Mouse (Mus musculus) kidney, postnatal 0 days (tissue): ENCODE data around the gene Sec14l3. TPM values are rescaled to one million over a fixed set of nuclear protein-coding genes. Genes with fewer than 3 reads are reported as not detected.
"Not testable (repeated sequence)": the region's sequence is repeated elsewhere in the genome, so short reads cannot be mapped to it uniquely, and the experiment has no call there.

Source experiments
- ATAC-seq: fragments of 200-750 bp; cut with Nextera tagmentation; replicated peaks from 2 replicates; pipeline ENCODE4 v1.8.0; 2017; ENCODE audit warnings: low read depth, moderate number of reproducible peaks, moderate TSS enrichment, moderate library complexity; ENCODE audit not compliant: low FRiP score
- DNase-seq: peaks from one replicate; pipeline ENCODE4 v3.0.0-alpha.2; 2016; ENCODE audit warnings: low spot score
- H3K27ac ChIP-seq: fragments of 300-500 bp; sonication (generic); 2 replicates; pipeline ENCODE4 v1.5.1; 2014; ENCODE audit warnings: mild to moderate bottlenecking
- H3K27me3 ChIP-seq: fragments of 300-500 bp; sonication (generic); 2 replicates; pipeline ENCODE4 v1.6.1; 2014; ENCODE audit warnings: low read length, mixed read lengths; ENCODE audit not compliant: insufficient read depth
- H3K36me3 ChIP-seq: fragments of 300-500 bp; sonication (generic); 2 replicates; pipeline ENCODE4 v1.6.1; 2014; ENCODE audit warnings: low read length, mixed read lengths; ENCODE audit not compliant: insufficient read depth
- H3K4me1 ChIP-seq: fragments of 300-500 bp; sonication (generic); replicated peaks from 2 replicates; pipeline ENCODE4 v1.6.1; 2014; ENCODE audit warnings: antibody characterized with exemption, low read length, mixed read lengths; ENCODE audit not compliant: insufficient read depth
- H3K4me2 ChIP-seq: fragments of 300-500 bp; sonication (generic); 2 replicates; pipeline ENCODE4 v1.6.1; 2014; ENCODE audit warnings: mild to moderate bottlenecking, low read length, moderate library complexity, mixed read lengths
- H3K4me3 ChIP-seq: fragments of 300-500 bp; sonication (generic); replicated peaks from 2 replicates; pipeline ENCODE4 v1.5.1; 2014; ENCODE audit warnings: low read depth, low read length
- H3K9ac ChIP-seq: fragments of 300-500 bp; sonication (generic); 2 replicates; pipeline ENCODE4 v1.6.1; 2014; ENCODE audit warnings: low read depth, low read length
- H3K9me3 ChIP-seq: fragments of 300-500 bp; sonication (generic); replicated peaks from 2 replicates; pipeline ENCODE4 v1.6.1; 2016; ENCODE audit warnings: low read length, inconsistent platforms, mixed read lengths
- CTCF ChIP-seq: IDR thresholded peaks from 2 replicates; pipeline ENCODE4 v1.5.1; 2016; ENCODE audit warnings: antibody characterized with exemption, low read depth, mild to moderate bottlenecking, moderate library complexity
- WGBS: fragments of 180-500 bp; shearing (Covaris S2); extraction: QIAGEN DNeasy Blood & Tissue Kit; methylation state at CpG from one replicate; pipeline ENCODE4 v1.1.7; 2014; 5-methylcytosine and 5-hydroxymethylcytosine counted together
- polyA plus RNA-seq: library from polyadenylated mRNA; unstranded; fragments of >200 nt; fragmentation: Nextera tagmentation; extraction: Ambion mirVana; gene quantifications from 2 replicates; pipeline ENCODE4 v1.2.1, GENCODE M21; 2015

Gene Sec14l3
- polyA plus RNA-seq, 1 experiment from 2014 or later, result not detected

- TF ChIP-seq CTCF, result no peak
- no peak overlapping the region for H3K27ac ChIP-seq
- no peak overlapping the region for H3K4me3 ChIP-seq
- H3K9me3 ChIP-seq, result no peaks in the 10 kb centered on the region
- no peaks in the 10 kb centered on the region for H3K36me3 ChIP-seq
- H3K27me3 ChIP-seq, result no peaks in the 10 kb centered on the region
- H3K4me2 ChIP-seq, result no peak overlapping the region
- WGBS, result 19% methylated on average over 6 of the region's 6 CpGs
- no peaks in the 10 kb centered on the region for H3K4me1 ChIP-seq
- DNase-seq (no peak), ATAC-seq (no peak)
- H3K9ac ChIP-seq, result no peak overlapping the region
Measured at GRCm38 (mm10) chr11:4105444-4105843, 40.8 kb downstream of the Sec14l3 start.

DNA sequence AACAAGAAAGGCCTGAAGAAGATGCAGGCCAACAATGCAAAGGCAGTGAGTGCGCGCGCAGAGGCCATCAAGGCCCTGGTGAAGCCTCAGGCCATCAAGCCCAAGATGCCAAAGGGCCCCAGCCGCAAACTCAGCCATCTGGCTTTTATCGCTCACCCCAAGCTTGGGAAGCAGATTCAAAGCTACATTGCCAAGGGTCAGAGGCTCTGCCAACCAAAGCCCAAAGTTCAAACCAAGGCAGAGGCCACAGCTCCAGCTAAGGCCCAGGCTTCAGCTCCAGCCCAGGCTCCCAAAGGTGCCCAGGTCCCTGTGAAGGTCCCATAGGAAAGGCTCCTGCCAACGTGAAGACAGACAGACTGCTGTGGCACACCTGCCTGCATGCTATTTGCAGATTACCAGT is 43.3 kb downstream of the Sec14l3 start:
- H3K9ac ChIP-seq, ATAC-seq, H3K4me1 ChIP-seq, H3K27me3 ChIP-seq, DNase-seq, H3K4me2 ChIP-seq, H3K27ac ChIP-seq, H3K36me3 ChIP-seq, H3K4me3 ChIP-seq, H3K9me3 ChIP-seq: not testable (repeated sequence)
- 95% methylated on average over 6 of the region's 6 CpGs for WGBS

- Histone ChIP-seq H3K27ac (no peak overlapping the region), H3K27me3 (no peaks in the 10 kb centered on the region), H3K9me3 (no peaks in the 10 kb centered on the region), H3K9ac (no peak overlapping the region), H3K4me1 (no peaks in the 10 kb centered on the region), H3K4me2 (no peak overlapping the region), H3K36me3 (no peaks in the 10 kb centered on the region), H3K4me3 (no peak overlapping the region)
- no peak for TF ChIP-seq CTCF
- WGBS, result 72% methylated on average over 7 of the region's 7 CpGs
- ATAC-seq (no peak), DNase-seq (no peak)
Measured at GRCm38 (mm10) chr11:4108691-4109090, 44.0 kb downstream of the Sec14l3 start.

- no peak overlapping the region for H3K4me2 ChIP-seq
- H3K36me3 ChIP-seq, result no peaks in the 10 kb centered on the region
- no peak overlapping the region for H3K27ac ChIP-seq
- ATAC-seq (no peak), DNase-seq (no peak)
- no peak overlapping the region for H3K9ac ChIP-seq
- H3K4me1 ChIP-seq, result no peaks in the 10 kb centered on the region
- no peaks in the 10 kb centered on the region for H3K9me3 ChIP-seq
- 89% methylated on average over 4 of the region's 4 CpGs for WGBS
- no peak for TF ChIP-seq CTCF
- H3K4me3 ChIP-seq, result no peak overlapping the region
- no peaks in the 10 kb centered on the region for H3K27me3 ChIP-seq
Measured at GRCm38 (mm10) chr11:4112033-4112432, 47.4 kb downstream of the Sec14l3 start.

- Histone ChIP-seq H3K4me1 (peaks cover 4% of the 10 kb centered on the region; the same call in 1 of the 2 replicates), H3K27ac (no peak overlapping the region), H3K4me2 (no peak overlapping the region), H3K9me3 (no peaks in the 10 kb centered on the region), H3K27me3 (no peaks in the 10 kb centered on the region), H3K4me3 (no peak overlapping the region), H3K36me3 (no peaks in the 10 kb centered on the region), H3K9ac (no peak overlapping the region)
- DNase-seq (no peak), ATAC-seq (no peak)
- WGBS, result 59% methylated on average over 6 of the region's 6 CpGs
- no peak for TF ChIP-seq CTCF
Measured at GRCm38 (mm10) chr11:4112861-4113260, 48.2 kb downstream of the Sec14l3 start.

- H3K9me3 ChIP-seq, result no peaks in the 10 kb centered on the region
- DNase-seq (no peak), ATAC-seq (no peak)
- H3K36me3 ChIP-seq, result no peaks in the 10 kb centered on the region
- TF ChIP-seq CTCF, result no peak
- H3K9ac ChIP-seq, result no peak overlapping the region
- no peaks in the 10 kb centered on the region for H3K27me3 ChIP-seq
- no peak overlapping the region for H3K4me2 ChIP-seq
- H3K4me3 ChIP-seq, result no peak overlapping the region
- WGBS, result 86% methylated on average over 4 of the region's 4 CpGs
- peaks cover 9% of the 10 kb centered on the region; the same call in 1 of the 2 replicates for H3K4me1 ChIP-seq
- H3K27ac ChIP-seq, result no peak overlapping the region
Measured at GRCm38 (mm10) chr11:4113496-4113895, 48.9 kb downstream of the Sec14l3 start.

- Histone ChIP-seq H3K27me3 (no peaks in the 10 kb centered on the region), H3K4me1 (peaks cover 11% of the 10 kb centered on the region; the same call in 1 of the 2 replicates), H3K36me3 (no peaks in the 10 kb centered on the region), H3K9ac (no peak overlapping the region), H3K4me3 (no peak overlapping the region), H3K4me2 (no peak overlapping the region), H3K9me3 (no peaks in the 10 kb centered on the region), H3K27ac (no peak overlapping the region)
- ATAC-seq (no peak), DNase-seq (no peak)
- WGBS, result 79% methylated on average over 6 of the region's 6 CpGs
- TF ChIP-seq CTCF, result no peak
Measured at GRCm38 (mm10) chr11:4113970-4114369, 49.3 kb downstream of the Sec14l3 start.

- H3K27me3 ChIP-seq, H3K36me3 ChIP-seq, H3K4me3 ChIP-seq, ATAC-seq, H3K9ac ChIP-seq, H3K9me3 ChIP-seq, H3K4me2 ChIP-seq, DNase-seq, H3K27ac ChIP-seq: not testable (repeated sequence)
- WGBS, result 82% methylated on average over 6 of the region's 6 CpGs
- peaks cover 11% of the 10 kb centered on the region; the same call in 1 of the 2 replicates for H3K4me1 ChIP-seq
Measured at GRCm38 (mm10) chr11:4114541-4114940, 49.9 kb downstream of the Sec14l3 start.
